Mouse (Mus musculus) embryonic facial prominence, embryonic 10.5 days (tissue): ENCODE results near the gene Igflr1. TPM values are rescaled to one million over a fixed set of nuclear protein-coding genes. Genes with fewer than 3 reads are reported as not detected.

Source experiments
- DNase-seq: peaks from one replicate; pipeline ENCODE4 v3.0.0-alpha.2; 2017; ENCODE audit warnings: low spot score
- H3K27ac ChIP-seq: fragments of 300-500 bp; sonication (generic); replicated peaks from 2 replicates; pipeline ENCODE4 v1.5.1; 2016; ENCODE audit warnings: mild to moderate bottlenecking
- H3K27me3 ChIP-seq: fragments of 300-500 bp; sonication (generic); replicated peaks from 2 replicates; pipeline ENCODE4 v1.6.1; 2016; ENCODE audit warnings: low read depth, mild to moderate bottlenecking; ENCODE audit not compliant: poor library complexity, severe bottlenecking
- H3K36me3 ChIP-seq: fragments of 300-500 bp; sonication (generic); replicated peaks from 2 replicates; pipeline ENCODE4 v1.6.1; 2016; ENCODE audit warnings: mild to moderate bottlenecking, moderate library complexity
- H3K4me1 ChIP-seq: fragments of 300-500 bp; sonication (generic); 2 replicates; pipeline ENCODE4 v1.6.1; 2016
- H3K4me3 ChIP-seq: fragments of 300-500 bp; sonication (generic); 2 replicates; pipeline ENCODE4 v1.5.1; 2016; ENCODE audit warnings: mild to moderate bottlenecking, moderate library complexity
- H3K9me3 ChIP-seq: fragments of 300-500 bp; sonication (generic); 2 replicates; pipeline ENCODE4 v1.6.1; 2016; ENCODE audit warnings: mild to moderate bottlenecking
- WGBS: fragments of 180-500 bp; shearing (Covaris S2); methylation state at CpG from one replicate; pipeline ENCODE4 v1.1.7; 2016; 5-methylcytosine and 5-hydroxymethylcytosine counted together
- polyA plus RNA-seq: library from polyadenylated mRNA; unstranded; fragments of >200 nt; fragmentation: Nextera tagmentation; extraction: Ambion mirVana; gene quantifications from 2 replicates; pipeline ENCODE4 v1.2.1, GENCODE M21; 2016

Gene Igflr1
- polyA plus RNA-seq, result 2.8 and 4.6 TPM in 2 replicates

GRCm38 (mm10) chr7:30564970-30565571 is at the start of gene Igflr1:
Gene Igflr1 (plus strand): TSS chr7:30565427.
- Histone ChIP-seq H3K9me3 (no peaks in the 10 kb centered on the region), H3K27ac (no peak within 1 kb of the TSS), H3K4me1 (peaks cover 20% of the 10 kb centered on the region), H3K36me3 (peaks cover 61% of the 10 kb centered on the region), H3K4me3 (peak within 1 kb of the TSS; percentile 84), H3K27me3 (no peaks in the 10 kb centered on the region)
- 94% methylated on average over 12 of the region's 12 CpGs for WGBS
- no peak for DNase-seq

GRCm38 (mm10) chr7:30518325-30518724 is 46.9 kb upstream of the Igflr1 start:
- Histone ChIP-seq H3K27ac (no peak overlapping the region), H3K4me3 (peak overlapping the region; percentile 25), H3K36me3 (peaks cover 9% of the 10 kb centered on the region), H3K27me3 (peaks cover 16% of the 10 kb centered on the region), H3K4me1 (peaks cover 10% of the 10 kb centered on the region), H3K9me3 (no peaks in the 10 kb centered on the region; the same call in 1 of the 2 replicates)
- DNase-seq, result no peak
- WGBS, result 39% methylated on average over 8 of the region's 8 CpGs

GRCm38 (mm10) chr7:30520396-30520795 is 44.8 kb upstream of the Igflr1 start:
- 71% methylated on average over 4 of the region's 4 CpGs for whole genome bisulfite sequencing
- H3K4me1 ChIP-seq, result peaks cover 10% of the 10 kb centered on the region
- peaks cover 23% of the 10 kb centered on the region for H3K27me3 ChIP-seq
- H3K36me3 ChIP-seq, result peaks cover 29% of the 10 kb centered on the region
- no peak for DNase-seq
- peak overlapping the region; percentile 35; the same call in 1 of the 2 replicates for H3K27ac ChIP-seq
- no peaks in the 10 kb centered on the region; the same call in 1 of the 2 replicates for H3K9me3 ChIP-seq
- no peak overlapping the region for H3K4me3 ChIP-seq

GRCm38 (mm10) chr7:30520856-30521255 is 44.4 kb upstream of the Igflr1 start:
- H3K4me3 ChIP-seq, result no peak overlapping the region
- WGBS, result 80% methylated on average over 5 of the region's 5 CpGs
- H3K27me3 ChIP-seq, result peaks cover 19% of the 10 kb centered on the region; the same call in 1 of the 2 replicates
- H3K9me3 ChIP-seq, result no peaks in the 10 kb centered on the region; the same call in 1 of the 2 replicates
- peaks cover 34% of the 10 kb centered on the region for H3K36me3 ChIP-seq
- peaks cover 12% of the 10 kb centered on the region for H3K4me1 ChIP-seq
- H3K27ac ChIP-seq, result peak overlapping the region; percentile 24; the same call in 1 of the 2 replicates
- no peak for DNase-seq

GRCm38 (mm10) chr7:30522871-30523270 is 42.4 kb upstream of the Igflr1 start:
- Histone ChIP-seq H3K36me3 (peaks cover 54% of the 10 kb centered on the region), H3K27me3 (peaks cover 28% of the 10 kb centered on the region; the same call in 1 of the 2 replicates), H3K27ac (no peak overlapping the region), H3K4me1 (peaks cover 24% of the 10 kb centered on the region), H3K9me3 (no peaks in the 10 kb centered on the region; the same call in 1 of the 2 replicates), H3K4me3 (no peak overlapping the region)
- DNase-seq, result no peak
- WGBS, result 83% methylated on average over 10 of the region's 10 CpGs

- Histone ChIP-seq H3K27ac (no peak overlapping the region), H3K27me3 (peaks cover 33% of the 10 kb centered on the region; the same call in 1 of the 2 replicates), H3K36me3 (peaks cover 70% of the 10 kb centered on the region), H3K4me1 (peaks cover 20% of the 10 kb centered on the region), H3K4me3 (no peak overlapping the region), H3K9me3 (no peaks in the 10 kb centered on the region; the same call in 1 of the 2 replicates)
- WGBS, result 82% methylated on average over 6 of the region's 6 CpGs
- DNase-seq, result no peak
Observed at GRCm38 (mm10) chr7:30524487-30524886, 40.7 kb upstream of the Igflr1 start.

- no peaks in the 10 kb centered on the region for H3K9me3 ChIP-seq
- peak overlapping the region; percentile 11 for H3K4me3 ChIP-seq
- peak; percentile 36 for DNase-seq
- peaks cover 85% of the 10 kb centered on the region for H3K36me3 ChIP-seq
- H3K27ac ChIP-seq, result peak overlapping the region; percentile 70
- peaks cover 20% of the 10 kb centered on the region for H3K4me1 ChIP-seq
- WGBS, result 23% methylated on average over 10 of the region's 10 CpGs
- peaks cover 33% of the 10 kb centered on the region; the same call in 1 of the 2 replicates for H3K27me3 ChIP-seq
Observed at GRCm38 (mm10) chr7:30525954-30526353, 39.3 kb upstream of the Igflr1 start.

GRCm38 (mm10) chr7:30526399-30526798 is 38.8 kb upstream of the Igflr1 start:
- no peaks in the 10 kb centered on the region for H3K9me3 ChIP-seq
- peak overlapping the region; percentile 70 for H3K27ac ChIP-seq
- H3K27me3 ChIP-seq, result peaks cover 33% of the 10 kb centered on the region; the same call in 1 of the 2 replicates
- WGBS, result 16% methylated on average over 17 of the region's 17 CpGs
- H3K4me1 ChIP-seq, result peaks cover 17% of the 10 kb centered on the region
- H3K36me3 ChIP-seq, result peaks cover 89% of the 10 kb centered on the region
- DNase-seq, result no peak
- peak overlapping the region; percentile 11 for H3K4me3 ChIP-seq

GRCm38 (mm10) chr7:30526981-30527380 is 38.2 kb upstream of the Igflr1 start:
- Histone ChIP-seq H3K36me3 (peaks cover 95% of the 10 kb centered on the region), H3K27me3 (peaks cover 33% of the 10 kb centered on the region; the same call in 1 of the 2 replicates), H3K27ac (no peak overlapping the region), H3K4me1 (peaks cover 19% of the 10 kb centered on the region), H3K4me3 (peak overlapping the region; percentile 11), H3K9me3 (no peaks in the 10 kb centered on the region)
- 77% methylated on average over 14 of the region's 14 CpGs for WGBS
- no peak for DNase-seq

- Histone ChIP-seq H3K9me3 (no peaks in the 10 kb centered on the region), H3K4me3 (no peak overlapping the region), H3K27me3 (peaks cover 26% of the 10 kb centered on the region), H3K27ac (no peak overlapping the region), H3K36me3 (peaks cover 67% of the 10 kb centered on the region), H3K4me1 (peaks cover 42% of the 10 kb centered on the region)
- 87% methylated on average over 9 of the region's 9 CpGs for WGBS
- DNase-seq, result no peak
Observed at GRCm38 (mm10) chr7:30531291-30531815, 33.9 kb upstream of the Igflr1 start.

GRCm38 (mm10) chr7:30532931-30533330 is 32.3 kb upstream of the Igflr1 start:
- peak; percentile 49 for DNase-seq
- H3K27me3 ChIP-seq, result peaks cover 16% of the 10 kb centered on the region
- H3K4me3 ChIP-seq, result peak overlapping the region; percentile 82
- peaks cover 35% of the 10 kb centered on the region for H3K4me1 ChIP-seq
- H3K9me3 ChIP-seq, result no peaks in the 10 kb centered on the region
- H3K27ac ChIP-seq, result peak overlapping the region; percentile 70
- 13% methylated on average over 8 of the region's 8 CpGs for WGBS
- H3K36me3 ChIP-seq, result peaks cover 56% of the 10 kb centered on the region

- WGBS, result 5% methylated on average over 26 of the region's 26 CpGs
- H3K36me3 ChIP-seq, result peaks cover 55% of the 10 kb centered on the region
- H3K4me1 ChIP-seq, result peaks cover 35% of the 10 kb centered on the region
- H3K27me3 ChIP-seq, result peaks cover 10% of the 10 kb centered on the region
- H3K9me3 ChIP-seq, result no peaks in the 10 kb centered on the region
- peak overlapping the region; percentile 82 for H3K4me3 ChIP-seq
- no peak for DNase-seq
- H3K27ac ChIP-seq, result peak overlapping the region; percentile 95
Observed at GRCm38 (mm10) chr7:30533941-30534632, 31.1 kb upstream of the Igflr1 start.
